Mouse (Mus musculus) MN1 (cell line): ENCODE measurements around the gene Picalm.

Experiments
- DNase-seq: peaks from one replicate; pipeline ENCODE4 v3.0.0-alpha.2; 2016; ENCODE audit warnings: low spot score

Picalm gene

GRCm38 (mm10) chr7:90129732-90130392 lies at the start of gene Picalm:
TSS of gene Picalm (plus strand) at chr7:90130213.
- DNase-seq = peak; percentile 98

GRCm38 (mm10) chr7:90083799-90084198 lies 46.2 kb upstream of the Picalm start:
- DNase-seq = no peak

- DNase-seq = no peak
Observed at GRCm38 (mm10) chr7:90084531-90084930, 45.5 kb upstream of the Picalm start.

- DNase-seq = no peak
Observed at GRCm38 (mm10) chr7:90085713-90086112, 44.3 kb upstream of the Picalm start.

GRCm38 (mm10) chr7:90086821-90087220 lies 43.2 kb upstream of the Picalm start:
- no peak for DNase-seq

GRCm38 (mm10) chr7:90090996-90091395 lies 39.0 kb upstream of the Picalm start:
- DNase-seq = no peak

- DNase-seq = no peak
Observed at GRCm38 (mm10) chr7:90091756-90092155, 38.3 kb upstream of the Picalm start.

GRCm38 (mm10) chr7:90092452-90093450 lies 37.3 kb upstream of the Picalm start:
- no peak for DNase-seq

DNA sequence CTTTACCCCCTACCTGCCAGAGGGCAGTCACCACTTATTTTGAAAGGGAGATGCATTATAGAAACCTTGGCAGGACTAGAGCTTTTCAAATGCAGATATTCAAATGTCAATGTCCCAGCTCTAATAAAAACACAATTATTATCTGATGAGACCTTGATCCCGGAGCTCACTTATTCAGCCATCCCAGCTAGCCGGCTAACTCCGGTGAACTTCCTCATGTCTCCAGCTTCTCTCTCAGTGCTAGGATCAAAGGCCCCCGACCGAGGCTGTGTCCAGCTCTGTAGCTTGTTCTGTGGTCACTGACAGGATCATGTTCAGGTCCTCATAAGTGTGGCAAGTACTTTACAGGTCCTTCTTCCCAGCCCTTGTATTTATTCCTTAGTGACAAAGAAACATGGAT lies 34.9 kb upstream of the Picalm start:
- no peak for DNase-seq

DNA sequence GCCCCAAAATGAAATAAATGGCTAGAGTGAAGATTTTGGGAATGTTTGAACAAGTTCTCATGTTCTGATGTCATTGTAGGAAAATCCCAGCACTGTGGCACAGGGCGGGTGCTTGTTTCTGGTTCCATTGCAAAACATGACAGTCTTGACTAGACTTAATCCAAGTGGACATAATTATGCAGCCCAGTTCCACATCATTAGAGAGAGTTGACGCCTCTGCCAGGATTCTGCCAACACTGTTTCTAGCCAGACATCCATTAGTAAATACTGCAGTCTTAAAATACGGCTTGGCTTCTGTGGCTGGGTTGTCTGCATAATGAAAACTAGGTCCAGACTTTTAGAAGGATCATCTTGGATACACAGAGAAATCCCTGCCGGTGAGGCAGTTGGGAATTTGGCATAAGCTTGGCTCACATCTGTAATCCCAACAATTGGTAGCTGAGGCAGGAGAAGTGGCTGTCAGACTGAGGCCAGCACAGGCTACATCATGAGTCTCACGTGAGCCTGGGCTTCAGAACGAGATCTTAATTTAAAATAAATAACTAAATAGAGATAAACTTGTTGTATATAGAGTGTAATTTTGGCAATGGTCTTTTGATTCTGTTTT lies 34.1 kb upstream of the Picalm start:
- no peak for DNase-seq

- no peak for DNase-seq
Observed at GRCm38 (mm10) chr7:90096609-90097008, 33.4 kb upstream of the Picalm start.

- no peak for DNase-seq
Observed at GRCm38 (mm10) chr7:90098253-90098652, 31.8 kb upstream of the Picalm start.

DNA sequence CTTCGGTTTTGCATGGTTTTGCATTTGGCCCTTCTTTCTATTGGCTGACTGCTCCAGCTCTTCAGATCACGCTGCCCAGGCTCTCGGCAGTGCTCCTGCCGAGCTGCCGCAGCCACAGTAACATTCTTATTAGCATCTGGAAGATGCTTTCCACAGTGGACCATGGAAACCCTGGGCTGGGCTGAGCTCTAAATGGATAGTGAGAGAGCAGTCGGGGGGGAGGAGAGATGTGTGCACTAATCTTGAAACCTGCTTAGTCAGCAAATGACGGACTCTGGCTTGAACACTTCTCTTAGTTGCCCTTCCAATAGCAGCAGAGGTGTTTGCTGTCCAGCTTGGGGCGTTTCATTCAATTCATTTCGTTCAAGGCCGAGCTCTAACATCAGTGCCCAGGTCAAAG lies 30.8 kb upstream of the Picalm start:
- peak; percentile 9 for DNase-seq

DNA sequence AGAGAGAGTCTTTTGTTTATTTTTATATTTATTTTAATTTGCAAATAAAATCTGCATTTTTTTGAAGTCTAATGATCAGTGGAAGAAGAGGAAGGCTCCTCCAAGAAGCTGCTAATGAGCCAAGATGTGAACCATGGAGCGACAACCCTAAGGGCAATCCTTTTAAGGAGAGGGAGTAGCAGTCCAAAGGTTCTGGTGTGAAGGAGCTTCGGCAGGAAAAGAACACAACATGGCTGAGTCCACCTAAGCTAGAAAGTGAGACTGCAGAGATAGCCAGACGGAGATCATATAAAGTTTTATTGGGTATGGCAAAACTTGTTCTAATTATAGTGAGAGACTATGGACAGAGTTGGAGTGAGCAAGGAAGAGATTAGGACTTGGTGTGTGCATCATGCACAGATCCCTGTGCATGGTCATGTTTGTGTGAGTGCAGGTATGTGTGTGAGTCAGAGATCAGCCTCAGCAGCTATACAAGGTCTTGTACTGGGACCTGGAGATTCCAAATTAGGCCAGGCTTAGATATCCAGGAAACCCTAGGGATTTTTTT lies 29.3 kb upstream of the Picalm start:
- no peak for DNase-seq

DNA sequence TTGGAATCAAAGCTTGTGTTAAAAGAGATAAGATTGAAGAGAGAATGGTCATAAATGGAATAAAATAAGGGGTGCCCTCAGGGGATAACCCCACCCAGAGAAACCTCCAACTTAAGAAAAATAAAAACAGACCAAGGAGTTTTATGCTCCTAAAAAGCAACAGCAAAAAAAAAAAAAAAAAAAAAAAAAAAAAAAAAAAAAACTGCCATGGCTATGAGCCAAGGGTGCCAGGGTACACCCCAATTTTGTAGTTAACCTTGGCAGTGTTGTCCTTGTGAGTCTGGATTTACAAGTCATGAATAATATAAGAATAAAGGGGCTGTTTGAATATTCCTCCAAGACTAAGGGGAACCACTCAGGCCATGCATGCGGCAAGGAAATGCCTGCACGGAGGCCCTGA lies 13.9 kb upstream of the Picalm start:
- no peak for DNase-seq

GRCm38 (mm10) chr7:90120106-90120505 lies 9.9 kb upstream of the Picalm start:
- no peak for DNase-seq

DNA sequence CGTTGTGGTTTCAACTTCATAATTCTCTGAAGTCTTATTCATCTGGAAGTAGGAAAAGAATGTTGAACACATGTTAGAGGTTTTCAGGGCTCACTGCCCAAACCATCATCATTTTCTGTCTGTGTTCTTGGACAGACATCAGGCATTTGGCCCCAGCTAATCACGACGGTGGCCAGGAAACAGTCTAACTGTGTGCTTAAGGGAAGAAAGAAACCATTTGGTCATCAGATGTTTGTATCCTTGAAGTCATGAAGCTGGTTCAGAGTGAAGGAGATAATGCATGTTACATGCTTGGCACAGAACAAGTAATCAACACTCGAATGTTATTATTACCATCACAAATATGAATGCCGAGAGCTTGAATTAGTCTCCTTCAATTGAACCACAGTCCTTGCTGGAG lies 5.0 kb upstream of the Picalm start:
- DNase-seq = no peak

GRCm38 (mm10) chr7:90128631-90129200 lies 1.3 kb upstream of the Picalm start:
- no peak for DNase-seq

DNA sequence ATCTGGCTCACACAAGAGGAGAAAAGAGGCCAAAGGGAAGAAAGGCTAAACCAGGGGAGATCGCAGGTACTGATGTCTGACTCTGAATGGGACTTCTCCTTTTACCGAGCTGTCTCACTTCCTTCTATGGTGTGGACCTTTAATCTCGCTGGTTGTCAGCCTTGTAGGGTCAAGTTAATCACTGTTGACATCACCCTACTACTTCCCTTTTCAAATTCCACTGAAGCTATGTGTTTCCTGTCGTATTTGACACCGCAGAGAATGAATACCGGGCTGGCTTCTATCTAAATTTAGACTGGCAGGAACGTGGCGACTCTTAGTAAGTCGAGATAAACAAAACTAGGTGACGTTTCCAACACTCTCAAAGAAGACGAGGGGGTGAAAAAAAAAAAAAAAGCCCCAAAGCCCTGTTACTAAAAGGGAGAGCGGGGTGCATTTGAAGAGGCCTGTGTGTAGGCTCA lies 712 bp upstream of the Picalm start:
- peak; percentile 54 for DNase-seq

GRCm38 (mm10) chr7:90130501-90131375 lies 725 bp downstream of the Picalm start:
- peak; percentile 34 for DNase-seq

DNA sequence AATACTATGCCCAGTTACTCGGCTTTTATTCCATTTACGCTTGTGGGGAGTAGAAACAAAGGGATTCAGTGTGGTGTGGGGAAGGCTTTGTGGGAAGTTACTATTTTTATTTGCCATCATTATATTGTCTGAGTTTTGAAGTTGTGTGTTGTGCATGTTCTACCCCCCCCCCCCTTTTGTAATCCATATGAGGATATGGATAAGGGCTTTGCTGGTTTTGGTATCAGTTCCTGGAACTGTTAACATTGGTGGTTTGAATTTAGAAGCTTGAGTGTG lies 1.3 kb downstream of the Picalm start:
- no peak for DNase-seq
